Mouse (Mus musculus) lung, postnatal 4 days (tissue): ENCODE measurements around the gene Lrrc73.

Experiments
- DNase-seq, 2 experiments: peaks; one replicate each; pipeline ENCODE4 v3.0.0; 2021

The Lrrc73 gene

GRCm38 (mm10) chr17:46262201-46262694, 8.9 kb downstream of the Lrrc73 start:
- no peak for DNase-seq

GRCm38 (mm10) chr17:46265502-46265901, 12.2 kb downstream of the Lrrc73 start:
- DNase-seq, result no peak

GRCm38 (mm10) chr17:46265918-46266618, 12.7 kb downstream of the Lrrc73 start:
- peak; percentile 85 to 87 for DNase-seq

GRCm38 (mm10) chr17:46266986-46267385, 13.7 kb downstream of the Lrrc73 start:
- no peak for DNase-seq

- no peak for DNase-seq
Observed at GRCm38 (mm10) chr17:46267511-46267910, 14.2 kb downstream of the Lrrc73 start.

GRCm38 (mm10) chr17:46268026-46268720, 14.8 kb downstream of the Lrrc73 start:
- DNase-seq, result no peak

GRCm38 (mm10) chr17:46269771-46270534, 16.6 kb downstream of the Lrrc73 start:
- peak; percentile 18 to 49 for DNase-seq

GRCm38 (mm10) chr17:46272058-46272457, 18.7 kb downstream of the Lrrc73 start:
- DNase-seq, result no peak

GRCm38 (mm10) chr17:46272675-46273074, 19.3 kb downstream of the Lrrc73 start:
- DNase-seq, result no peak

GRCm38 (mm10) chr17:46273803-46274236, 20.5 kb downstream of the Lrrc73 start:
- DNase-seq, result no peak

GRCm38 (mm10) chr17:46274465-46274864, 21.1 kb downstream of the Lrrc73 start:
- DNase-seq, result no peak

GRCm38 (mm10) chr17:46275034-46275433, 21.7 kb downstream of the Lrrc73 start:
- no peak for DNase-seq

GRCm38 (mm10) chr17:46275506-46275905, 22.2 kb downstream of the Lrrc73 start:
- DNase-seq, result no peak

- DNase-seq, result no peak
Observed at GRCm38 (mm10) chr17:46277586-46277985, 24.3 kb downstream of the Lrrc73 start.

- DNase-seq, result no peak
Observed at GRCm38 (mm10) chr17:46278011-46278765, 24.9 kb downstream of the Lrrc73 start.

GRCm38 (mm10) chr17:46282483-46283123, 29.3 kb downstream of the Lrrc73 start, which contains the start of gene Tjap1:
Gene Tjap1 (minus strand): TSS chr17:46283026.
- DNase-seq, result peak; percentile 90 to 91

GRCm38 (mm10) chr17:46283140-46283539, 29.8 kb downstream of the Lrrc73 start:
- DNase-seq, result no peak

GRCm38 (mm10) chr17:46283911-46284310, 30.6 kb downstream of the Lrrc73 start:
- no peak for DNase-seq

GRCm38 (mm10) chr17:46284653-46285052, 31.3 kb downstream of the Lrrc73 start:
- no peak for DNase-seq

GRCm38 (mm10) chr17:46285407-46285806, 32.1 kb downstream of the Lrrc73 start:
- DNase-seq, result no peak

- peak; percentile 70 to 84 for DNase-seq
Observed at GRCm38 (mm10) chr17:46287678-46288095, 34.4 kb downstream of the Lrrc73 start.

- no peak for DNase-seq
Observed at GRCm38 (mm10) chr17:46296601-46297000, 43.3 kb downstream of the Lrrc73 start.
